1 mouse cellular context compared by ENCODE assay signal in the genomic region with DNA sequence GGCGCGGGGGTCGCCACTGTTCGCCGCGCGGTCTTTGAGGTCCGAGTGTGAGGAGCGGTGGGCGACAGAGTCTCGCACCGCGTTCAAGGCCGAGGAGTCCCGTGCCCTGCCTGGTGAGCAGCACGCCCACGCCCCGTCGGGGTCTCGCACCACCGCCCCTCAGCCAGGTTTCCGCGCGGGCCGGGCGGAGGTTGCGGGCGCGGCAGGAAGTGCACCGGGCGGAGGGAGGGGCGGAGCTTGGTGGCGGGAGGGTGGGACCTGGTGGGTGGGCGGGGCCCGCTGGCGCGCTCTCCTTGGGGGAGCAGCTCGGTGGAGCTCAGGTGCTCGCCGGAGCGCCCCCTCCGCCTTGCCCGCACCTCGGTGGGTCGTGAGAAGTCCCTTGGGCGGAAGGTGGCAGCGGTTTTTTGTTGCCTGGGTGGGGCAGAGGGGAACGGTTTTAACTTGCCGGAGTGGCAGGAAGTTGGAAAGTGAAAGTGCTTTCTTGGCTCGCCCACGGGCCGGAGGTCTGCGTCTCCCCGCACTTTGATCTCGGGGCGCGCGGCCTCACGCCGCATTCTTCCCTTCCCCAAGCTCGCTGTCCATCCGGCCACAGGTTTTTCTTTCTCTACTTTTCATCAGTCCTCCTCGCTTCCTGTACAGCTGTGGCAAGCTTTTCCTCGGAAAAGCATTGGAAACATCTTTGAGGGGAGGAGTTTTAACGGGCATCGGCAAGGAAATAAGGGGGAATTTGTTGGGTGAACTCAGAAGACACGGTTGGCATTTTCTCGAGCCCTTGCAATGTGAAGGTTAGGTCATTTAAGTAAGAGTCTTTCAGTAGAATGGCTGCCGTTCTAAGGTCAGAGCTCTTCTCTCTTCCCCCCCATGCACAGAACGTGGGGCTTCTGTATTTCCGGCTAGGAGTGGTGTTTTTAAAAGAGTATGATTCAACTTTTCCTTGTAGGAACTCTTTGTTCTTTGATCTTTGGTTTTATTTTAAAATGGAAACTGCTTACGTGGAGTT.
TF ChIP-seq lines count a peak whose summit lies in the region.

No protein-coding gene starts in this region.

TF ChIP-seq in CH12.LX, 34 proteins besides CTCF, POLR2A, EP300 and RAD21:
- TF ChIP-seq TBP (conservative IDR thresholded peaks at IDR 0.05; ENCODE audit: low read depth, low read length) (0 out of 2 replicates have a peak, but pooled peaks have one; percentile 40), MAX (IDR thresholded peaks at IDR 0.05; ENCODE audit: low read length) (peak; percentile 72), USF2 (conservative IDR thresholded peaks at IDR 0.05; ENCODE audit: low read depth, low read length) (no peak), UBTF (IDR thresholded peaks at IDR 0.05; ENCODE audit: low read depth, low read length) (peak; percentile 95), JUND (conservative IDR thresholded peaks at IDR 0.05; ENCODE audit: low read depth, low read length) (peak; percentile 19; the same call in 1 of the 2 replicates), NRF1 (IDR thresholded peaks at IDR 0.05; ENCODE audit: low read depth, low read length) (no peak), MAFK (IDR thresholded peaks at IDR 0.05; ENCODE audit: insufficient replicate concordance, low read length) (0 out of 2 replicates have a peak, but pooled peaks have one; percentile 31), MXI1 (IDR thresholded peaks at IDR 0.05; ENCODE audit: low read depth, low read length) (no peak), ETS1 (conservative IDR thresholded peaks at IDR 0.05; ENCODE audit: low read depth, low read length) (peak; percentile 80), HCFC1 (IDR thresholded peaks at IDR 0.05; ENCODE audit: low read depth, low read length) (peak; percentile 61), MEF2A (IDR thresholded peaks at IDR 0.05; ENCODE audit: borderline replicate concordance, low read depth, low read length) (peak; percentile 77), MYC (IDR thresholded peaks at IDR 0.05; ENCODE audit: low read depth, low read length) (0 out of 2 replicates have a peak, but pooled peaks have one; percentile 52), RCOR1 (conservative IDR thresholded peaks at IDR 0.05; ENCODE audit: low read depth, low read length) (0 out of 2 replicates have a peak, but pooled peaks have one; percentile 35), PAX5 (IDR thresholded peaks at IDR 0.05; ENCODE audit: low read length) (no peak), BHLHE40 (IDR thresholded peaks at IDR 0.05; ENCODE audit: low read depth, low read length) (peak; percentile 88), MAZ (IDR thresholded peaks at IDR 0.05; ENCODE audit: low read depth, low read length) (peak; percentile 93), GABPA (IDR thresholded peaks at IDR 0.05; ENCODE audit: insufficient replicate concordance, low read depth, low read length) (no peak), ZMIZ1 (IDR thresholded peaks at IDR 0.05; ENCODE audit: low read depth, low read length) (peak; percentile 78), ZKSCAN1 (IDR thresholded peaks at IDR 0.05; ENCODE audit: borderline replicate concordance, low read depth, low read length) (no peak), CHD2 (IDR thresholded peaks at IDR 0.05; ENCODE audit: low read length) (peak; percentile 52; the same call in 1 of the 2 replicates), SIN3A (IDR thresholded peaks at IDR 0.05; ENCODE audit: low read length) (peak; percentile 71), KAT2A (IDR thresholded peaks at IDR 0.05; ENCODE audit: insufficient replicate concordance, low read length) (peak; percentile 67; the same call in 1 of the 2 replicates), ZC3H11A (IDR thresholded peaks at IDR 0.05; ENCODE audit: low read depth, low read length) (no peak), CHD1 (IDR thresholded peaks at IDR 0.05; ENCODE audit: low read depth, low read length) (no peak; the same call in 1 of the 2 replicates), ZNF384 (IDR thresholded peaks at IDR 0.05; ENCODE audit: low read depth, low read length) (peak; percentile 62), ELF1 (IDR thresholded peaks at IDR 0.05; ENCODE audit: low read depth, low read length) (peak; percentile 35; the same call in 1 of the 2 replicates), NELFE (IDR thresholded peaks at IDR 0.05; ENCODE audit: low read depth, low read length) (peak; percentile 45; the same call in 1 of the 2 replicates), USF1 (IDR thresholded peaks at IDR 0.05; ENCODE audit: low read depth, low read length) (no peak), POLR2AphosphoS2 (IDR thresholded peaks at IDR 0.05; ENCODE audit: low read depth, low read length) (no peak; the same call in 1 of the 2 replicates), IRF4 (IDR thresholded peaks at IDR 0.05; ENCODE audit: low read depth, low read length) (peak; percentile 81), E2F4 (IDR thresholded peaks at IDR 0.05; ENCODE audit: insufficient replicate concordance, low read depth, low read length) (no peak), SMC3 (IDR thresholded peaks at IDR 0.05; ENCODE audit: low read depth, low read length) (no peak; the same call in 1 of the 2 replicates), TCF12 (IDR thresholded peaks at IDR 0.05; ENCODE audit: low read depth, low read length) (peak; percentile 76), JUN (IDR thresholded peaks at IDR 0.05; ENCODE audit: insufficient read depth, low read depth, low read length) (no peak)
